Mouse (Mus musculus) kidney, adult 2 months (tissue): ENCODE data around the gene Cyp2b13.
"Not testable (repeated sequence)": the region's sequence is repeated elsewhere in the genome, so short reads cannot be mapped to it uniquely, and the experiment has no call there.

Experiments used
- CTCF ChIP-seq: fragments of 200-500 bp; conservative IDR thresholded peaks from 2 replicates; pipeline ENCODE4 v1.5.1; 2011; ENCODE audit warnings: low read depth, mild to moderate bottlenecking, control low read depth, low read length, moderate library complexity, mixed read lengths; ENCODE audit not compliant: insufficient read depth, insufficient read length
- POLR2A ChIP-seq: fragments of 200-500 bp; IDR thresholded peaks from one replicate; pipeline ENCODE4 v1.6.1; 2011; ENCODE audit warnings: low read depth, low read length, control low read depth

DNA sequence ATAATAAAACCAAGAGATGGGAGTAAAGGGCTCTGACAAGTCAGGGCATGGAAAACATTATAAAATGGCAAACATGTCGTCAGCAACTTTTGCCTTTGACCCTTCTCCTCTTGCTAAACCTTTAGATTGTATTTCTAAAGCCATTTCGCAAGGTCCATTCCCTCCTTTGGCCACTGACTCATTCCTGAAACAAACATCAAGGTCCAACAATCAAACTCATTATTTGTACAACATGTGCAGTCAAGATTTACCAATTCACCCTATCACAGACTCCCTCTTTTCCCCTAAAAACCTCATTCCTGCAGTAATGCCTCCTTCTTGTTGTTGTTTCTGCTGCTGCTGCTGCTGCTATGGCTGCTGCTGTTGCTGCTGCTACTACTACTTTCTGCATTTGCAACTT, 78.3 kb downstream of the Cyp2b13 start:
- not testable (repeated sequence) for TF ChIP-seq CTCF, POLR2A
